Mouse (Mus musculus): ENCODE data around the gene Cep170b. TPM values are rescaled to one million over a fixed set of nuclear protein-coding genes. Genes with fewer than 3 reads are reported as not detected.
A peak's percentile ranks its signal among the peaks of the same experiment; 100 is the strongest.

Gene Cep170b
- polyA plus RNA-seq, 1 experiment from 2014 or later = 5.3 TPM

DNA sequence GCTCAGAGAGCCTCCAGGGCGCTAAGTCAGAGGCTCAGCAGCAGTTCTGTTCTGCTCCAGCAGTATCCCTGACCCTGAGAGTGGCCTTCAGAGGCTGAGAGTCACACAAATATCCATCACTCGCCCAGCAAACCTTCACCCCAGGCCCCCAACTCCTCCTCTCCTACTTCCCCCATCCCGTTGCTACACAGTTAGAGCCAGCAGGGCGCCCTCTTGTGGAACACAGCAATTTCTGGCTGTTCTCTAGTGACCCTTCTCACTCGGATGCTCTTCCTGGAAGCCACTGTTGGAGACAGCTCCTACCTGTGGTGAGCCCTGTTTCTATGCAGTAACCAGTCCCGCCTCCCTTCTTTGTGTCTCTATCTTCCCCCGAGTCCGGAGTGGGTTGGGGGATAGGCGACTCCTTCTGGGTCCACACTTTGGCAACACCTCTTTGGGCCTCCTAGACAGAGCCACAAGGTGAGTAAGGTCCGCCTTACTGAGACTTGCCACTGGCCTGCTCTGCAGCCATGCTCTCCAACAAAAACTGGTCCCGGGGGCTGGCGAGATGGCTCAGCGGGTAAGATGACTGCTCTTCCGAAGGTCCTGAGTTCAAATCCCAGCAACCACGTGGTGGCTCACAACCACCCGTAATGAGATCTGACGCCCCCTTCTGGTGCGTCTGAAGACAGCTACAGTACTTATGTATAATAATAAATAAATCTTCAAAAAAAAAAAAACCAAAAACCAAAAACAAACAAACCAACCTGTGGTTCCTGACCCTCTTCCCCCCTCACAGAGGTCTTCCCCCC is 44.8 kb upstream of the Cep170b start:
- 14% methylated on average over 18 of the region's 18 CpGs for WGBS
- H3K4me1 ChIP-seq (ENCODE audit: control insufficient read depth, insufficient read depth, low read length) = peaks cover 16% of the 10 kb centered on the region
- H3K4me2 ChIP-seq (ENCODE audit: low read depth, low read length) = peak overlapping the region; percentile 89

DNA sequence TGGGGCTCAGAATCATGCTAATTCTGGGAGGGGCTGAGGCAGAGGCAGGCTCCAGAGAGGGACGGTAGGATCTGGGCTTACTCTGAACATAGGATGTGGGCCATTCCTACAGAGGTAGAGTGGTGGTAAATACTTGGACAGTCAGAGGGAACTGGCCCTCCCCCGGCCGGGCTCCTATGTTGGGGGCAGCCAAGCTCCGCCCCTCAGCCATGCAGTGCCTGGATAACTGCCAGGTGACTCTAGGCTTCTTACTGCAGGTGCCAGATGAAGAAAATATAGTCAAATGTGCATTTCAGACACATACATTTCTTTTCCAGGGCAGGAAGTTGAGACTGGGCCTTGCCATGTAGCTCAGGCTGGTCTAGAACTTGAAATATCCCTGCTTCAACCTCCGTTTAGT is 43.2 kb upstream of the Cep170b start:
- Histone ChIP-seq H3K27ac (replicated peaks; ENCODE audit: low read depth, low read length) (no peak overlapping the region), H3K4me1 (ENCODE audit: control insufficient read depth, insufficient read depth, low read length) (peaks cover 4% of the 10 kb centered on the region), H3K36me3 (replicated peaks; ENCODE audit: control insufficient read depth, insufficient read depth, low read depth, low read length) (no peaks in the 10 kb centered on the region), H3K4me2 (ENCODE audit: low read depth, low read length) (no peak overlapping the region), H3K9ac (replicated peaks; ENCODE audit: low read length) (no peak overlapping the region), H3K9me3 (replicated peaks; ENCODE audit: control insufficient read depth, low read length) (no peaks in the 10 kb centered on the region), H3K4me3 (ENCODE audit: low read depth, low read length) (no peak overlapping the region), H3K27me3 (ENCODE audit: control insufficient read depth, insufficient read depth, low read length) (peaks cover 41% of the 10 kb centered on the region)
- 58% methylated on average over 5 of the region's 5 CpGs for WGBS
- DNase-seq (ENCODE audit: low spot score) (no peak), ATAC-seq (replicated peaks; ENCODE audit: insufficient number of reproducible peaks, low FRiP score, low TSS enrichment, low read depth) (no peak)

More for the DNA sequence above, 44.8 kb upstream of the Cep170b start:
- Histone ChIP-seq H3K36me3 (replicated peaks; ENCODE audit: control insufficient read depth, insufficient read depth, low read depth, low read length) (peaks cover 3% of the 10 kb centered on the region; the same call in 1 of the 2 replicates), H3K27ac (replicated peaks; ENCODE audit: low read depth, low read length) (0 out of 2 replicates have a peak overlapping the region, but pooled peaks have one; percentile 88), H3K9me3 (replicated peaks; ENCODE audit: control insufficient read depth, low read length) (no peaks in the 10 kb centered on the region), H3K27me3 (ENCODE audit: control insufficient read depth, insufficient read depth, low read length) (peaks cover 29% of the 10 kb centered on the region), H3K9ac (replicated peaks; ENCODE audit: low read length) (peak overlapping the region; percentile 53), H3K4me3 (ENCODE audit: low read depth, low read length) (peak overlapping the region; percentile 94)
- peak; percentile 7; the same call in 1 of the 2 replicates for ATAC-seq (replicated peaks; ENCODE audit: insufficient number of reproducible peaks, low FRiP score, low TSS enrichment, low read depth)
- DNase-seq (ENCODE audit: low spot score) = peak; percentile 94

DNA sequence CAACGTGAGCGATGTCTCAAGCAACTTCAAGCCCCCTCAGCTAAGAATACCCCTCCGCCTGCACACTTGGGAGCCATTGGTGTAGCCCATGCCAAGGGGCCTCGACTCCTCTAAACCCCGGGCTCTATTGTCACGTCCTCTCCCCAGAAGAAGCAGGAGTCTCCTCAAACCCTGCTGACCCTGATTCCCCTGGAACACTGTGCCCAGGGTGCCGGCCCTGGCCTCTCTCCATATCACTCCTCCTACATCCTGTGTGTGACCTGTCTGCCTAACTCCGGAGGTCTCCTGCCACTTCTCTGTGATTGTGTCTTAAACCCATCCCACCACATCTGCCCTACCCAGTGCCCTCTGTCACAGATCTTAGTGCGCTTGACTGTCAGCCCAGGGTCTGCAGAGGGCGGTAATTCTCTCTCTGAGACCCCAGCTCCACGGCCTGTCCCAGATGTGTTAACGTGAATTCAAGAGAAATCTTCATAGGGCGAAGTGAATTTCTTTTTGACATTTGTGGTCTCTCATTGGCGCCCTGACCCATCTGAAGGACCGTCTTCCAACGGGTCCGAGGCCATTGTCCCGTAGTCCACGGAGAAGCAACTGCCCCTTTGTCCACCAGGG is 42.2 kb upstream of the Cep170b start:
- Histone ChIP-seq H3K4me2 (ENCODE audit: low read depth, low read length) (peak overlapping the region; percentile 93), H3K27me3 (ENCODE audit: control insufficient read depth, insufficient read depth, low read length) (peaks cover 41% of the 10 kb centered on the region), H3K36me3 (replicated peaks; ENCODE audit: control insufficient read depth, insufficient read depth, low read depth, low read length) (no peaks in the 10 kb centered on the region), H3K4me1 (ENCODE audit: control insufficient read depth, insufficient read depth, low read length) (peaks cover 4% of the 10 kb centered on the region), H3K4me3 (ENCODE audit: low read depth, low read length) (peak overlapping the region; percentile 55), H3K27ac (replicated peaks; ENCODE audit: low read depth, low read length) (no peak overlapping the region), H3K9me3 (replicated peaks; ENCODE audit: control insufficient read depth, low read length) (no peaks in the 10 kb centered on the region), H3K9ac (replicated peaks; ENCODE audit: low read length) (peak overlapping the region; percentile 56)
- DNase-seq (ENCODE audit: low spot score) (no peak), ATAC-seq (replicated peaks; ENCODE audit: insufficient number of reproducible peaks, low FRiP score, low TSS enrichment, low read depth) (no peak)
- 18% methylated on average over 19 of the region's 19 CpGs for WGBS

DNA sequence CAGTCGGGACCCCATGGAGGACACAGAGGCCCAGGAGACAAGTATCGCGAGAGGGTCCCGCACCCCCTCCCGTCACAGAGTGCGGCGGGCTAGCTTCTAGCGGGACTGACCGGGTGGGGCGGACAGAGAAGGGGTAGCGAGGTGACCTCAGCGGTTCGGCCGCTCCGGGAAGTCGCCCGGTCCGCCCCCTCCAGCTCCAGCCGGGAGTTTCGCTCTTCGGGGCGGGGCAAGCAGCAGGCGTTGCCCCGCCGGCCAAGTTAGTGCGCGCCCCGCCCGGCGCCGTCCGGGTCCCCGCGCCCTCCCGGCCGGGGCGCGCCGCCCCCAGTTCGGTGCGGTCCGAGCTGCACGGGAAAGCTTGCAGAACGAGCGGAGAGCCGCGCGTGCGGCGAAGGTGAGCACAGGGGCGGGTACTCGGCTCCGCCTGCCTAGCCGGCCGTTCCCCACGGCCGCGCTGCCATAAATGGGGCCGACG is 41.7 kb upstream of the Cep170b start, which contains the start of gene Zbtb42:
TSS of gene Zbtb42 (plus strand) at position 274 of the 472 bp plus-strand sequence.
- Histone ChIP-seq H3K9me3 (replicated peaks; ENCODE audit: control insufficient read depth, low read length) (no peaks in the 10 kb centered on the region), H3K36me3 (replicated peaks; ENCODE audit: control insufficient read depth, insufficient read depth, low read depth, low read length) (no peaks in the 10 kb centered on the region), H3K4me1 (ENCODE audit: control insufficient read depth, insufficient read depth, low read length) (peaks cover 4% of the 10 kb centered on the region), H3K4me3 (ENCODE audit: low read depth, low read length) (peak within 1 kb of the TSS; percentile 55), H3K4me2 (ENCODE audit: low read depth, low read length) (peak within 1 kb of the TSS; percentile 93), H3K27me3 (ENCODE audit: control insufficient read depth, insufficient read depth, low read length) (peaks cover 41% of the 10 kb centered on the region), H3K27ac (replicated peaks; ENCODE audit: low read depth, low read length) (no peak within 1 kb of the TSS), H3K9ac (replicated peaks; ENCODE audit: low read length) (peak within 1 kb of the TSS; percentile 56)
- DNase-seq (ENCODE audit: low spot score) = peak; percentile 71
- under 1% methylated on average over 57 of the region's 60 CpGs for WGBS
- ATAC-seq (replicated peaks; ENCODE audit: insufficient number of reproducible peaks, low FRiP score, low TSS enrichment, low read depth) = no peak

DNA sequence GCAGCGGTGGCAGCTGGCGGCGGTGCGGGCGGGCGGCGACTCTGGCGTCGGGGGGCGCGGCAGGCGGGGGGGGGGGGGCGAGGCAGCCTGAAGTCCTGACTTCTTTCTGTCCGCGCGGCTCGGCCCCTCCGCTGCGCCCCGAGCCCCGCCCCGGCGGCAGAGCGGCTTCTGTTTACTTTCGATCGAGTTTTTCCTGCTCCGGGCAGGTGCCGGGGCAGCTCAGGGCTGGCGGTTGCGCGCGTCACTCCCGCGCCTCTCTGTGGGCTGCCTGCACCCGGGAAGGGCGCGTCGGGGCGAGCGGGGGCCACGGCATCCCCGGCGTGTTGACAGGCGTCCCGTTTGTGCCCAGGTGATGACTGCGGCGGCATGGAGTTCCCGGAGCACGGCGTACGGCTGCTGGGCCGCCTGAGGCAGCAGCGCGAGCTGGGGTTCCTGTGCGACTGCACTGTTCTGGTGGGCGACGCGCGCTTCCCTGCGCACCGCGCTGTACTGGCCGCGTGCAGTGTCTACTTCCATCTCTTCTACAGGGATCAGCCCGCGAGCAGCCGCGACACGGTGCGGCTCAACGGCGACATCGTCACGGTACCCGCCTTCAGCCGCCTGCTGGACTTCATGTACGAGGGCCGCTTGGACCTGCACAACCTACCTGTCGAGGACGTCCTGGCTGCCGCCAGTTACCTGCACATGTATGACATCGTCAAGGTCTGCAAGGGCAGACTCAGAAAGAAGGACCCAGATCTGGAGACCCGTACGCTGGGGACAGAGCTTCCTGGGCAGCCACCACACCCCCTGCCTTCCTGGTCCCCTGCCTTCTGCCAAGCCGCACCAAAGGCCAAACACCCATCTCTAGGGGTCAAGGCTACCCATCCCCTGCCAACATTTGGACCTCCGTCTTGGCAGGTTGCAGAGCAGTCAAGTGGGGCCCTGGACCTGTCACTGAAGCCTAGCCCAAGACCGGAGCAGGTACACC is 40.9 kb upstream of the Cep170b start:
- no peaks in the 10 kb centered on the region for H3K36me3 ChIP-seq (replicated peaks; ENCODE audit: control insufficient read depth, insufficient read depth, low read depth, low read length)
- DNase-seq (ENCODE audit: low spot score) (peak; percentile 51), ATAC-seq (replicated peaks; ENCODE audit: insufficient number of reproducible peaks, low FRiP score, low TSS enrichment, low read depth) (peak; percentile 24)
- peak overlapping the region; percentile 56 for H3K9ac ChIP-seq (replicated peaks; ENCODE audit: low read length)
- peak overlapping the region; percentile 55 for H3K4me3 ChIP-seq (ENCODE audit: low read depth, low read length)
- 3% methylated on average over 70 of the region's 87 CpGs for WGBS
- H3K4me2 ChIP-seq (ENCODE audit: low read depth, low read length) = peak overlapping the region; percentile 93
- no peaks in the 10 kb centered on the region for H3K9me3 ChIP-seq (replicated peaks; ENCODE audit: control insufficient read depth, low read length)
- peaks cover 4% of the 10 kb centered on the region for H3K4me1 ChIP-seq (ENCODE audit: control insufficient read depth, insufficient read depth, low read length)
- peaks cover 41% of the 10 kb centered on the region for H3K27me3 ChIP-seq (ENCODE audit: control insufficient read depth, insufficient read depth, low read length)
- no peak overlapping the region for H3K27ac ChIP-seq (replicated peaks; ENCODE audit: low read depth, low read length)

DNA sequence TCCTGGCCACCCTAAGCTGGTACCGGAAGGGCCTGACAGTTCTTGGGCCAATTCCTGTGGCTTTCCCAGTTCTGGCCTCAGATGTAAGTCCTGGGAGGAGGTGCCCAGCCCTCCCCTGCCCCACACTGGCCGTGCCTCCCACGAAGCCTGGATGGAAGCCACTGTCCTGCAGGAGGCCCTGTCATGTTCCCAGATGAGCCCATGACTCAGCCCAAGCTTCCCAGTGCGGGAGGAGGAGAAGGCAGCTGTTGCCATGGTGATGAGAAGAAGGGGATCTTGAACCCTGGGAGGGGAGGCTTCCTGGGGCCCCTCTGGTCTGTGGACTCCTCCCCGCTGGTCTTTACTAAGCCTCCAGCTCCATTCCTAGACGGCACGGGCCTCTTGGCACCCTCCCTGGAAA is 36.9 kb upstream of the Cep170b start:
- ATAC-seq (replicated peaks; ENCODE audit: insufficient number of reproducible peaks, low FRiP score, low TSS enrichment, low read depth) (no peak), DNase-seq (ENCODE audit: low spot score) (no peak)
- no peak overlapping the region for H3K4me2 ChIP-seq (ENCODE audit: low read depth, low read length)
- H3K36me3 ChIP-seq (replicated peaks; ENCODE audit: control insufficient read depth, insufficient read depth, low read depth, low read length) = no peaks in the 10 kb centered on the region
- no peak overlapping the region for H3K4me3 ChIP-seq (ENCODE audit: low read depth, low read length)
- no peaks in the 10 kb centered on the region for H3K9me3 ChIP-seq (replicated peaks; ENCODE audit: control insufficient read depth, low read length)
- peaks cover 30% of the 10 kb centered on the region for H3K27me3 ChIP-seq (ENCODE audit: control insufficient read depth, insufficient read depth, low read length)
- no peak overlapping the region for H3K9ac ChIP-seq (replicated peaks; ENCODE audit: low read length)
- 63% methylated on average over 7 of the region's 7 CpGs for WGBS
- no peaks in the 10 kb centered on the region; the same call in 1 of the 2 replicates for H3K4me1 ChIP-seq (ENCODE audit: control insufficient read depth, insufficient read depth, low read length)
- no peak overlapping the region for H3K27ac ChIP-seq (replicated peaks; ENCODE audit: low read depth, low read length)

DNA sequence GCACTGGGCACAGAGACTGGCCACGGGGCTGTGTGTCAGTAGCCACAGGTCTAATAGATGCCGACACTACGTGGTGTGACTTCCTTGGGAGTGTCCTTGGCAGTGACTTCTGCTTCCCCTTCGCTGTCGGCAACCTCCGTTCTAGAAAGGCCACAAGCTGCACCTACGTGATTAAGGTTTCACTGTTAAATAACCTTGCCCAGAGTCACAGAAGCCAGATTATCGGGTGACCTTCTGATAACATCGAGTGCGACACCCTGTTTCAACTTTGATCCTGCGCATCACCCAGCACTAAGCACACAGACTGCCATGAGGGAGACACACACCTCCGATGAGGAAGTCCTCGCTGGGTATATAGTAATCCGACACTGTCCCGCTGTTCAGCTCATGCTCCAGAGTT is 31.8 kb upstream of the Cep170b start:
- no peak for ATAC-seq (replicated peaks; ENCODE audit: insufficient number of reproducible peaks, low FRiP score, low TSS enrichment, low read depth)
- 72% methylated on average over 15 of the region's 15 CpGs for WGBS
- no peak overlapping the region for H3K4me2 ChIP-seq (ENCODE audit: low read depth, low read length)

More for the DNA sequence above, 31.8 kb upstream of the Cep170b start:
- DNase-seq (ENCODE audit: low spot score) = no peak
- no peaks in the 10 kb centered on the region for H3K9me3 ChIP-seq (replicated peaks; ENCODE audit: control insufficient read depth, low read length)
- peaks cover 5% of the 10 kb centered on the region; the same call in 1 of the 2 replicates for H3K4me1 ChIP-seq (ENCODE audit: control insufficient read depth, insufficient read depth, low read length)
- no peaks in the 10 kb centered on the region for H3K27me3 ChIP-seq (ENCODE audit: control insufficient read depth, insufficient read depth, low read length)
- H3K4me3 ChIP-seq (ENCODE audit: low read depth, low read length) = no peak overlapping the region
- H3K27ac ChIP-seq (replicated peaks; ENCODE audit: low read depth, low read length) = no peak overlapping the region
- no peaks in the 10 kb centered on the region for H3K36me3 ChIP-seq (replicated peaks; ENCODE audit: control insufficient read depth, insufficient read depth, low read depth, low read length)
- no peak overlapping the region for H3K9ac ChIP-seq (replicated peaks; ENCODE audit: low read length)

All from embryonic facial prominence, embryonic 11.5 days (tissue).